Mouse (Mus musculus): ENCODE results near the gene 3110040M04Rik.
A peak's percentile ranks its signal among the peaks of the same experiment; 100 is the strongest.
"Not testable (repeated sequence)": the region's sequence is repeated elsewhere in the genome, so short reads cannot be mapped to it uniquely, and the experiment has no call there.

3110040M04Rik gene

GRCm38 (mm10) chr1:151192075-151192474 is 11.8 kb upstream of the 3110040M04Rik start, which contains the start of gene Gm8947:
Gm8947 (plus strand) TSS chr1:151192376.
- not testable (repeated sequence) for DNase-seq (ENCODE audit: low spot score in 2 of 2)

- not testable (repeated sequence) for DNase-seq (ENCODE audit: low spot score in 2 of 2)
These were observed 11.2 kb upstream of the 3110040M04Rik start for GRCm38 (mm10) chr1:151192739-151193138.

GRCm38 (mm10) chr1:151195986-151196385 is 7.9 kb upstream of the 3110040M04Rik start:
- not testable (repeated sequence) for DNase-seq (ENCODE audit: low spot score in 2 of 2)

- DNase-seq (ENCODE audit: low spot score in 2 of 2), result not testable (repeated sequence)
These were observed 7.2 kb upstream of the 3110040M04Rik start for GRCm38 (mm10) chr1:151196690-151197089.

- DNase-seq (ENCODE audit: low spot score in 2 of 2), result peak; percentile 24 to 42
These were observed 5.8 kb upstream of the 3110040M04Rik start, which contains the start of gene Gm47995 for GRCm38 (mm10) chr1:151198120-151198519. Gm47995 (plus strand) TSS chr1:151198448.

- not testable (repeated sequence) for DNase-seq (ENCODE audit: low spot score in 2 of 2)
These were observed 3.3 kb upstream of the 3110040M04Rik start for GRCm38 (mm10) chr1:151200620-151201019.

- DNase-seq (ENCODE audit: low spot score in 2 of 2), result not testable (repeated sequence)
These were observed 1.1 kb upstream of the 3110040M04Rik start for GRCm38 (mm10) chr1:151202771-151203170.

GRCm38 (mm10) chr1:151208493-151208892 is 4.6 kb downstream of the 3110040M04Rik start:
- DNase-seq (ENCODE audit: low spot score in 2 of 2), result not testable (repeated sequence)

- DNase-seq (ENCODE audit: low spot score in 2 of 2), result not testable (repeated sequence)
These were observed 5.0 kb downstream of the 3110040M04Rik start for GRCm38 (mm10) chr1:151208944-151209343.

- peak; percentile 66 to 82 for DNase-seq (ENCODE audit: low spot score in 2 of 2)
These were observed 6.0 kb downstream of the 3110040M04Rik start, which contains the start of gene Gm47996 for GRCm38 (mm10) chr1:151209824-151210355. Gm47996 (plus strand) TSS chr1:151210131.

GRCm38 (mm10) chr1:151211666-151212065 is 7.7 kb downstream of the 3110040M04Rik start:
- not testable (repeated sequence) for DNase-seq (ENCODE audit: low spot score in 2 of 2)

- no peak for DNase-seq (ENCODE audit: low spot score in 2 of 2)
These were observed 10.9 kb downstream of the 3110040M04Rik start for GRCm38 (mm10) chr1:151214862-151215261.

- DNase-seq (ENCODE audit: low spot score in 2 of 2), result no peak
These were observed 12.1 kb downstream of the 3110040M04Rik start for GRCm38 (mm10) chr1:151215985-151216384.

- no peak for DNase-seq (ENCODE audit: low spot score in 2 of 2)
These were observed 12.5 kb downstream of the 3110040M04Rik start for GRCm38 (mm10) chr1:151216417-151216816.

GRCm38 (mm10) chr1:151219045-151219444 is 15.1 kb downstream of the 3110040M04Rik start:
- DNase-seq (ENCODE audit: low spot score in 2 of 2), result no peak

GRCm38 (mm10) chr1:151220098-151220497 is 16.2 kb downstream of the 3110040M04Rik start:
- no peak for DNase-seq (ENCODE audit: low spot score in 2 of 2)

GRCm38 (mm10) chr1:151222561-151223267 is 18.8 kb downstream of the 3110040M04Rik start:
- no peak for DNase-seq (ENCODE audit: low spot score in 2 of 2)

GRCm38 (mm10) chr1:151223377-151223776 is 19.5 kb downstream of the 3110040M04Rik start:
- no peak for DNase-seq (ENCODE audit: low spot score in 2 of 2)

GRCm38 (mm10) chr1:151224536-151224935 is 20.6 kb downstream of the 3110040M04Rik start:
- DNase-seq (ENCODE audit: low spot score in 2 of 2), result no peak

GRCm38 (mm10) chr1:151227506-151227905 is 23.6 kb downstream of the 3110040M04Rik start:
- peak in 1 of 2 experiments; percentile 52 for DNase-seq (ENCODE audit: low spot score in 2 of 2)

GRCm38 (mm10) chr1:151228320-151228989 is 24.5 kb downstream of the 3110040M04Rik start:
- no peak for DNase-seq (ENCODE audit: low spot score in 2 of 2)

- no peak for DNase-seq (ENCODE audit: low spot score in 2 of 2)
These were observed 28.4 kb downstream of the 3110040M04Rik start for GRCm38 (mm10) chr1:151232346-151232745.

Data from spleen, postnatal 4 days (tissue).